Mouse (Mus musculus): Measurements from ENCODE around the gene Tie1. TPM values are rescaled to one million over a fixed set of nuclear protein-coding genes. Genes with fewer than 3 reads are reported as not detected.

The Tie1 gene
- polyA plus RNA-seq, 1 experiment from 2014 or later, result 45.6 TPM

GRCm38 (mm10) chr4:118527720-118528119 lies 37.9 kb upstream of the Tie1 start:
- peaks cover 2% of the 10 kb centered on the region; the same call in 1 of the 2 replicates for H3K4me1 ChIP-seq (replicated peaks; ENCODE audit: insufficient read depth, low read length)
- no peak for TF ChIP-seq CTCF (IDR thresholded peaks at IDR 0.05; ENCODE audit: low read depth)
- DNase-seq (ENCODE audit: low spot score) (no peak), ATAC-seq (replicated peaks; ENCODE audit: low FRiP score, low read depth) (no peak; the same call in 1 of the 2 replicates)
- H3K4me2 ChIP-seq (ENCODE audit: low read length), result peak overlapping the region; percentile 46
- WGBS, result 81% methylated on average over 6 of the region's 6 CpGs
- no peak overlapping the region for H3K4me3 ChIP-seq (replicated peaks; ENCODE audit: low read depth, low read length)
- no peaks in the 10 kb centered on the region for H3K9me3 ChIP-seq (replicated peaks; ENCODE audit: low read length)
- H3K9ac ChIP-seq (ENCODE audit: low read depth, low read length), result no peak overlapping the region
- H3K36me3 ChIP-seq (ENCODE audit: insufficient read depth, low read length), result no peaks in the 10 kb centered on the region
- peak overlapping the region; percentile 70 for H3K27ac ChIP-seq
- H3K27me3 ChIP-seq (ENCODE audit: insufficient read depth, low read length), result no peaks in the 10 kb centered on the region

DNA sequence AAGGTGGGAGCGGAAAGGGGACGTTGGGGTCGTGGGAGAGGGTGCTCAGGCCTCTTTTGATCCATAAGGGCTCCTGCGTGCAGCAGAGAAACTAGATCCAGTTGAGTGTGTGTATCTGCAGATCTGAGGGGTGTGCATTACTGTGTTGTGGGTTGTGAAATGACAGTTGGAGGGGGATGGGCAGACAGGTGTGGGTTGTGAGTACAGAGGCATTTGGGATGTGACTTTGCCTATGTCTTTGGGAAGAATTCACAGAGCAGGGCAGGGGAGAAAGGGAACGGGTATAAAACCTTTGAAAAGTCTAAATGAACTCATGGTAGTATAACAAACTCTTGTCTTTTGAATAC lies 37.4 kb upstream of the Tie1 start:
- Histone ChIP-seq H3K4me3 (replicated peaks; ENCODE audit: low read depth, low read length) (no peak overlapping the region), H3K36me3 (ENCODE audit: insufficient read depth, low read length) (no peaks in the 10 kb centered on the region), H3K4me1 (replicated peaks; ENCODE audit: insufficient read depth, low read length) (no peaks in the 10 kb centered on the region; the same call in 1 of the 2 replicates), H3K27ac (peak overlapping the region; percentile 70), H3K9me3 (replicated peaks; ENCODE audit: low read length) (no peaks in the 10 kb centered on the region), H3K9ac (ENCODE audit: low read depth, low read length) (peak overlapping the region; percentile 38; the same call in 1 of the 2 replicates), H3K4me2 (ENCODE audit: low read length) (peak overlapping the region; percentile 46), H3K27me3 (ENCODE audit: insufficient read depth, low read length) (no peaks in the 10 kb centered on the region)
- ATAC-seq (replicated peaks; ENCODE audit: low FRiP score, low read depth), result 0 out of 2 replicates have a peak, but pooled peaks have one; percentile 2
- no peak for TF ChIP-seq CTCF (IDR thresholded peaks at IDR 0.05; ENCODE audit: low read depth)
- DNase-seq (ENCODE audit: low spot score), result no peak
- whole genome bisulfite sequencing, result 34% methylated on average over 5 of the region's 5 CpGs

DNA sequence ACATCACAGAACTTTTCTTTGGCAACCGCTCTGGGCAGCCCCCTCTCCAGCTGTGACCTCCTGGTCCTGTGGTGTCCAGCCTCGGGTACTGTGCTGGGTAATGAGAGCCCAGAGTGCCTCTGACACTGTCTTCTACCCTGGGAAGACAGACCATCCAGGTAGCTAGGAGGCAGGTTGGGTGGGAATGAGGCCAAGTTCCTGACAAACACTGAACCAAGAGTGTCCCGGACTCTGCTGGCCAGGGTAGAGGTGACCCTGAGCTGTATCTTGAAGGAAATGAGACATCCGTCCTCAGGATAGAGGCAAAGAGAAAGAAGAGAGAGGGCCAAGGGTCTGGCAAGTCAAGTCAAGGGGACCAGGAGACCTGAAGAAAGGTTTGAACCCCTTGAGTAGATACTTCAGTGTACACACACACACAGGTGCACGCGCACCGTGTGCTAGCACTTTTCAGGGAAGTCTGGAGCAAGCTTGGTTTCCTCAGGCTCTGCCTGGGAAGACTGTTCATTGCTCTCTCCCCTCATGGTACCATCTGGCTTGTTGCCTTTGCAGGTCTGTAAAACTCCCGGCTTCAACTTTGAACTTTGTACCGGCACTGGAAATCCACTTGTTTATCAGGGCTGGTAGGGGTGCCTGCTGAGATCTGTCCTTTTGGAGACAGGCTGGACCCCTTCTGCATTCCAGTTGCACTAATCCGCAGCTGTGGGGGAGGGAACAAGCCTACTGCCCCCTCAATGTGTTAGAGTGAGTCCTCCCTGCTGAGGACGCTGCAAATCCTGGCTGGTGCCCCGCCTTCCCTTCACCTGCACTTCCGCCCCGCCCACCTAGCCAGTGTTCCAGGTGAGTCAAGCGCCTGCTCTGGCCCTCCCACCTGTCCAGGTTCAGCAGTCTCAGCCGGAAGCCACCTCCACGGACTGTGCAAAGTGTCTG lies 36.8 kb upstream of the Tie1 start, which contains the start of gene 2610528J11Rik:
2610528J11Rik (plus strand) TSS at position 592 of the 927 bp plus-strand sequence.
- Histone ChIP-seq H3K4me3 (replicated peaks; ENCODE audit: low read depth, low read length) (no peak within 1 kb of the TSS), H3K9me3 (replicated peaks; ENCODE audit: low read length) (no peaks in the 10 kb centered on the region), H3K4me2 (ENCODE audit: low read length) (peak within 1 kb of the TSS; percentile 46), H3K27me3 (ENCODE audit: insufficient read depth, low read length) (no peaks in the 10 kb centered on the region), H3K36me3 (ENCODE audit: insufficient read depth, low read length) (no peaks in the 10 kb centered on the region), H3K27ac (peak within 1 kb of the TSS; percentile 70), H3K4me1 (replicated peaks; ENCODE audit: insufficient read depth, low read length) (no peaks in the 10 kb centered on the region; the same call in 1 of the 2 replicates), H3K9ac (ENCODE audit: low read depth, low read length) (peak within 1 kb of the TSS; percentile 38; the same call in 1 of the 2 replicates)
- ATAC-seq (replicated peaks; ENCODE audit: low FRiP score, low read depth) (peak; percentile 85), DNase-seq (ENCODE audit: low spot score) (peak; percentile 43)
- no peak for TF ChIP-seq CTCF (IDR thresholded peaks at IDR 0.05; ENCODE audit: low read depth)
- WGBS, result 36% methylated on average over 17 of the region's 17 CpGs

GRCm38 (mm10) chr4:118525779-118526178 lies 35.9 kb upstream of the Tie1 start:
- Histone ChIP-seq H3K36me3 (ENCODE audit: insufficient read depth, low read length) (no peaks in the 10 kb centered on the region), H3K9me3 (replicated peaks; ENCODE audit: low read length) (no peaks in the 10 kb centered on the region), H3K4me1 (replicated peaks; ENCODE audit: insufficient read depth, low read length) (no peaks in the 10 kb centered on the region; the same call in 1 of the 2 replicates), H3K27ac (peak overlapping the region; percentile 70; the same call in 1 of the 2 replicates), H3K4me2 (ENCODE audit: low read length) (no peak overlapping the region), H3K27me3 (ENCODE audit: insufficient read depth, low read length) (no peaks in the 10 kb centered on the region), H3K9ac (ENCODE audit: low read depth, low read length) (no peak overlapping the region), H3K4me3 (replicated peaks; ENCODE audit: low read depth, low read length) (no peak overlapping the region)
- 70% methylated on average over 3 of the region's 3 CpGs for WGBS
- ATAC-seq (replicated peaks; ENCODE audit: low FRiP score, low read depth), result no peak
- no peak for DNase-seq (ENCODE audit: low spot score)
- TF ChIP-seq CTCF (IDR thresholded peaks at IDR 0.05; ENCODE audit: low read depth), result no peak

DNA sequence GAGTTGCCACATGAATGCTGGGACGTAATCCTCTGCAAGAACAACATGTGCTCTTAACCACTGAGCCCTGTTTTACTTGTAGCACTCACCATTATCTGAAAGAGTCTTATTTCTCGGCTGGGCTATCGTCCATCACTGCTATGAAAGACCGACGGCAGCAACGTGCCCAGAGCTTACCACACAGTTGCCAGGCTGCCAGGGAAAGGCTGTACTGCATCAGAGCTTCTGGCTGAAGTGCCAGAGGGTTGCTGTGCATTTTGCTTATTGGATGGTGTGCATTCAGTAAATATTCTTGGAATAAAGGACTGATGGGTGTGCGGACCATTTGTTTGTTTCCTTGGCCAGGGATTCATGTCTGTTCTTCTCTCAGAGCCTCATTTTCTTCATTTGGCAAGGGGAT lies 34.1 kb upstream of the Tie1 start:
- Histone ChIP-seq H3K9ac (ENCODE audit: low read depth, low read length) (no peak overlapping the region), H3K4me3 (replicated peaks; ENCODE audit: low read depth, low read length) (no peak overlapping the region), H3K27ac (no peak overlapping the region), H3K4me1 (replicated peaks; ENCODE audit: insufficient read depth, low read length) (no peaks in the 10 kb centered on the region; the same call in 1 of the 2 replicates), H3K9me3 (replicated peaks; ENCODE audit: low read length) (no peaks in the 10 kb centered on the region), H3K27me3 (ENCODE audit: insufficient read depth, low read length) (no peaks in the 10 kb centered on the region), H3K4me2 (ENCODE audit: low read length) (no peak overlapping the region), H3K36me3 (ENCODE audit: insufficient read depth, low read length) (no peaks in the 10 kb centered on the region)
- DNase-seq (ENCODE audit: low spot score) (no peak), ATAC-seq (replicated peaks; ENCODE audit: low FRiP score, low read depth) (no peak)
- 75% methylated on average over 7 of the region's 7 CpGs for WGBS
- no peak for TF ChIP-seq CTCF (IDR thresholded peaks at IDR 0.05; ENCODE audit: low read depth)

- no peak overlapping the region for H3K9ac ChIP-seq (ENCODE audit: low read depth, low read length)
- no peaks in the 10 kb centered on the region for H3K36me3 ChIP-seq (ENCODE audit: insufficient read depth, low read length)
- no peak overlapping the region for H3K4me3 ChIP-seq (replicated peaks; ENCODE audit: low read depth, low read length)
- H3K4me2 ChIP-seq (ENCODE audit: low read length), result no peak overlapping the region
- DNase-seq (ENCODE audit: low spot score), result no peak
- no peaks in the 10 kb centered on the region for H3K9me3 ChIP-seq (replicated peaks; ENCODE audit: low read length)
- no peak for ATAC-seq (replicated peaks; ENCODE audit: low FRiP score, low read depth)
- H3K27me3 ChIP-seq (ENCODE audit: insufficient read depth, low read length), result no peaks in the 10 kb centered on the region
- H3K27ac ChIP-seq, result no peak overlapping the region
- 82% methylated on average over 7 of the region's 7 CpGs for WGBS
- TF ChIP-seq CTCF (IDR thresholded peaks at IDR 0.05; ENCODE audit: low read depth), result no peak
- H3K4me1 ChIP-seq (replicated peaks; ENCODE audit: insufficient read depth, low read length), result peaks cover 4% of the 10 kb centered on the region; the same call in 1 of the 2 replicates
Observed at GRCm38 (mm10) chr4:118522248-118522647, 32.4 kb upstream of the Tie1 start.
